Mouse (Mus musculus): Measurements from ENCODE around the gene Nin.

Gene Nin

DNA sequence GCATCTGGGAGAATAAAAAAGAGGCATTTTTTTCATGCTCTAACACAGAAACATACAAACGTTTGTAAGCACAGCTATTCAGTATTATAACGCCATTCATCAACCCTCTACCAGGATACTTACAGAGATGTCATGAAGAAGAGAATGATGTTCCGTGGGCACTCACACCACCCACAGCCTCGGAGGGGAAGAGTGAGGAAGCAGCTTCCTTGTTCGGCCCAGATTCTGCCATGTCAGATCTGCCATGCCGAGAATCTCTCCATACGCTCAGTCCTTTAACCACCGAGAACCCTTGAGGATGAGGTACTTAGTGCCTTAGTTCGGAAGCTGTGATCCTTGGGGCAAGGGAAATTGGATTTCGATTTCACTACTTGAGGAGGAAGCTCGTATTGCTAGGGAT is at the start of gene Nin:
Gene Nin, minus strand, starts transcription at position 367 of the 400 bp plus-strand sequence.
- TF ChIP-seq GATA4 (IDR thresholded peaks at IDR 0.05; ENCODE audit: insufficient replicate concordance, low read length): no peak

- no peak for TF ChIP-seq GATA4 (IDR thresholded peaks at IDR 0.05; ENCODE audit: insufficient replicate concordance, low read length)
Measured at GRCm38 (mm10) chr12:70161057-70161456, 47.5 kb upstream of the Nin start.

DNA sequence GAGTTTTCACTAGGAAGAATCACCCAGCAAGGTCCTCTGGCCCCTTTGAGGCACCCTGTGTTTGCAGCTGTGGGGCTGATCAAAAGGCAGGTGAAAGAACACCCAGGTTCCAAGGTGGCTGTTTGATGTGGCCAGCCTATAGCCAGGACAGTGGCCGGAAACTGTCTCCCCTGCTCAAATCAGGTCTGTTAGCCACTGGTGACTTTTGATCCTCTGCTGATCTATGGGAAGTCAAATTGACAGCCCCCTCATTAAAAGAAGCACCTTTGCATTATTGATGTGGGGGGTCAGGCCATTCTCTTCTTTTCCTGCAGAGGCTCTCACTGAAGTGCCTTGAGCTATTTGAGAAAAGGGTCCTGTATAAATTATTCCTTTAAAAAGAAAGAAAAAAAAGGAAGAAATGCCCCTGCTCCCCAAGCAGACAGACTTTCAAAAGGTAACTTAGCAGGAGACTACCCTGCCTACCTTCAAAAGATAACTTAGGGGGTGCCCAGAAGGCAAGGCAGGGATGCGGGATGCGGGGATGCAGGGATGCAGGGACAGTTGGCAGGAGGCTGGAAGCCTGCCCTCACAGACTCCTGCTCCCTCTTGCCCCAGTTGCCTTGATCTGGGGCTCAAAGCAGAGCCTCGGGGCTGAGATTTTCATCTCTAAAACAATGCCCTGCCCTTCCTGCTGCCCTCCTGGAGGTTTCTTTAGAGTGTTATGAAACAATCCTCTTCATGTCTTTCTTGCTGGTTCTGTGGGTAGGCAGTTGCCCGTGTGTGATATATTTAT is 44.0 kb upstream of the Nin start:
- TF ChIP-seq GATA4 (IDR thresholded peaks at IDR 0.05; ENCODE audit: insufficient replicate concordance, low read length): no peak

- no peak for TF ChIP-seq GATA4 (IDR thresholded peaks at IDR 0.05; ENCODE audit: insufficient replicate concordance, low read length)
Measured at GRCm38 (mm10) chr12:70156222-70156621, 42.7 kb upstream of the Nin start.

DNA sequence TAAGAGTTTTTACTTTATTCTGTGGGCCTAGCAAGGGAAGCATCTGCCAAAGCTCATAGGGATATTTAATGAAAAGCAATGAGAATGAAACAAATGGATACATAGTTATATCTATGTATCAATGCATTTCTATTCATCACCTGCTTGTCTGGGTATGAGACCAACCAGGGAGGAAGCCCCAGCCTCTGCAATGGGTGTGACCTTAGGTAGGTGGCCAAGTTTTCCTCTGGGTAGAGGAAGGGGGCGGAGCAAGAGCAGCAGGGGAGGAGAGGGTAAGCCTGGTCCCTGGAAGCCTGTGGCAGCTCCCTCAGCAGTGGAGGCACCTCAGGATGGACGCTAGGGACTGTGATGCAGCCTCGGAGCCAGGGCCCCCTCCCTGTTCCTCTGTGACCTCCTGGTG is 40.3 kb upstream of the Nin start, which contains the start of gene Abhd12b:
Gene Abhd12b, plus strand, starts transcription at position 301 of the 400 bp plus-strand sequence.
- no peak for TF ChIP-seq GATA4 (IDR thresholded peaks at IDR 0.05; ENCODE audit: insufficient replicate concordance, low read length)

GRCm38 (mm10) chr12:70148631-70149265 is 35.2 kb upstream of the Nin start:
- no peak for TF ChIP-seq GATA4 (IDR thresholded peaks at IDR 0.05; ENCODE audit: insufficient replicate concordance, low read length)

DNA sequence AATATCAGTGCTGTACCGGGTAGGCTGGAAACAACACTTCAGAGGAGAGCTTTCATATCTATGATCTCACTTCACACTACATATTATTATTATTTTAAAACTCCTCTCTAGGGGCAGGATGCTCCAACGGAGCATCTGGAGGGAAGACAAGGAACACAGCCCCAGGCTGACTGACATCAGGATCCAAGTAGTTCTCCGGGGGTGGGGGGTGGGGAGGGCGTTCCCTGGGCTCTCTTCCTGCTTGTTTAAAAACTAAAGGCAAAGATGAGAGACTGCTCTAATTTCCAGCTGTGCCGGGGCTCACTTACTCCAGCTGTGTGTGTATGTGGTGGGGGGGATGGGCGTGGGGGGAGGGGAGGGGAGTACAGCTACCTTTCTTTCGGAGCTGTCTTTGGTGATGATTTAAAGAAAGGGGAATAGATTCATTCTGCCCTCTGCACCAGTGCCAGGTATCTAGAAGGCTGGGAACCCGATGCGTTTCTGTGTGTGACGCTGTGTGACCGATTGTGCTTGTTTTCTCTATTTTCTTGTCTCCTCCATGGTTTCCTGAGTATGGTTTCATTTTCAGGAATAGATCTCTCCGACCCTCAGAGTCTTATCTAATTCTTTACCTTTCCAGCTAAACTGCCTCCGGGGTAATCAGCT is 34.6 kb upstream of the Nin start:
- TF ChIP-seq GATA4 (IDR thresholded peaks at IDR 0.05; ENCODE audit: insufficient replicate concordance, low read length): no peak

- TF ChIP-seq GATA4 (IDR thresholded peaks at IDR 0.05; ENCODE audit: insufficient replicate concordance, low read length): no peak
Measured at GRCm38 (mm10) chr12:70145586-70145985, 32.1 kb upstream of the Nin start.

- no peak for TF ChIP-seq GATA4 (IDR thresholded peaks at IDR 0.05; ENCODE audit: insufficient replicate concordance, low read length)
Measured at GRCm38 (mm10) chr12:70144637-70145448, 31.3 kb upstream of the Nin start.

DNA sequence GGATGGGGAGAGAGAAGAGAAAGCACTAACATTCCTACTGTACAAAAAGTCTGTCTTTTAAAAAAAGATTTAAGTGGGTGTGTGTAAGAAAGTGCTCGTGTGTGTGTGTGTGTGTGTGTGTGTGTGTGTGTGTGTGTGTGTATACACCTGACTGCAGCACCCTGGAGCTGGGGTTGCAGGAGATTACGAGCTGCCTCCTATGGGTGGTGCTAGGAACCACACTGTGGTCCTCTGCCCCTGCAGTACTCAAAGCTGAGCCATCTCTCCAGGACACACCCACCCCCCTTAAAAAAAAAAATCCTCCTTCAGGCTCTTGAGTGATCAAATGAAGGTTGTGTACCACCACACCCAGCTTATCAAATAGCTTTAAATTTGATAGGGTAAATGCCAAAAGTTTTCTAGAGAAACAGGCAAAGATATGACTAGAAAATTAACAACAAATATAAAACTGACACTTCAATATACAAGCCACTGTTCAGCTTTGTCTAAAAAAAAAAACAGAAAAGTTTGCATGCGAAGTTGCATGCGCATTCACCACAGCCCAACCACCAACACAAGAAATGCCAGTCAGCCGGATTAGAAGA is 27.6 kb upstream of the Nin start:
- TF ChIP-seq GATA4 (IDR thresholded peaks at IDR 0.05; ENCODE audit: insufficient replicate concordance, low read length): no peak

DNA sequence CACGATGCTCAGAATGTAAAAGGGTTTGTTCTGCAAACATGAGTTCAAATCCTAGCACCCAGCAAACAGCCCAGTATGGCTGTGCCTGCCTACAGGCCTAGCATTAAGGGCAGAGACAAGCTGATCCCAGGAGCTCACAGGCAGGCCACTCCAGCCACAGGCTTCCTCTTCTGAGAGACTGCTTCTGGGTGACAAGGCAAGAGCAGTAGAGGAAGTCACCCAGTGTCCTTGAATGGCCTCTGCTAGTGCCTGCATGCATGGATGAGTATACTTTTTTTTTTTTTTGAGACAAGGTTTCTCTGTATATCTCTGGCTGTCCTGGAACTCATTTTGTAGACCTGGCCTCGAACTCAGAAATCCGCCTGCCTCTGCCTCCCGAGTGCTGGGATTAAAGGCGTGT is 27.0 kb upstream of the Nin start:
- no peak for TF ChIP-seq GATA4 (IDR thresholded peaks at IDR 0.05; ENCODE audit: insufficient replicate concordance, low read length)

DNA sequence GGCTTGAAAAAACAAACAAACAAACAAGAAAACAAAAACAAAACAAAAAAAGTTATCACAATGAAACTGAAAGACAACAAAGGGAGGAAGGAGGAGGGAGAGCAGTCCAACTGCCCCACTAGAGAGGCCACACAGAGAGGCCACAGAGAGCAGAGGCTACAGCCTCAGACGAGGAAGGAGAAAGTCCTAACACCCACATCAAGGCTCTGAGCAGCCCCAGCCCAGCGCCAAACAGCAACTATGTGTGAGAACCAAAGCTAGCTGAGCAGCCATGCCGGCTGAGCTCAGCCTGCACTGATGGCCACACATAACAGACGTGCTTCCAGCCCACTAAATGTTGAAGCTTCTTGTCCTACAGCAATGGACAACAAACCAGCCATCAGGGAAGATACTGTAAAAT is 26.4 kb upstream of the Nin start:
- TF ChIP-seq GATA4 (IDR thresholded peaks at IDR 0.05; ENCODE audit: insufficient replicate concordance, low read length): no peak

- TF ChIP-seq GATA4 (IDR thresholded peaks at IDR 0.05; ENCODE audit: insufficient replicate concordance, low read length): no peak
Measured at GRCm38 (mm10) chr12:70137626-70138025, 24.1 kb upstream of the Nin start.

GRCm38 (mm10) chr12:70137095-70137494 is 23.6 kb upstream of the Nin start:
- no peak for TF ChIP-seq GATA4 (IDR thresholded peaks at IDR 0.05; ENCODE audit: insufficient replicate concordance, low read length)

Data from liver, adult (tissue).